ENCODE assay signal across 13 mouse cellular contexts in the genomic region with DNA sequence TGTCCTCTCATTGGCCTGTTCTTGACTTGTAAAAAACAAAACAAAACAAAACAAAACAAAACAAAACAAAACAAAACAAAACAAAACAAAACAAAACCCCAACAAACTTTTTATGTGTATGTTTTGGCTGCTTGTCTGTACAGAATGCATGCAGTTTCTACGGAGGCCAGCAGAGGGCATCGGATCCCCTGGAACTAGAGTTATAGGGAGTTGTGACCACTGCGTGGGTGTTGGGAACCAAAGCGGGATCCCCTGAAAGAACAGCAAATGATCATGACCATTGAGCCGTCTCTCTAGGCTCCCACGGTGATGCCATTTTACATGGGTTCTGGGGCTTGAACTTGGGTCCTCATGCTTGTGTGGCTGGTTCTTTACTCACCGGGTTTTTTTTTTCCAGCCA.
DNase-seq lines count a peak whose midpoint lies in the region; ATAC-seq and TF ChIP-seq lines count a peak whose summit lies in the region.
"Had no signal": no experiment of that assay in that cellular context is flagged by ENCODE, and none has a peak within 500 bp of the region (broad histone marks: within the 10 kb centered on the region; RNA-seq: fewer than 3 reads in every experiment).

No protein-coding gene starts in this region.

- in situ Hi-C loops in Patski (cut with MboI; ENCODE audit: low pct_unique_long_range_greater_than_20kb), result no loop called here

- CTCF ChIA-PET in Patski (lab: Charles Lee), result no interaction called here

- no peak for TF ChIP-seq POLR2A in cerebellum, adult 2 months (IDR thresholded peaks at IDR 0.05; ENCODE audit: borderline replicate concordance, insufficient read depth, low read length)
- TF ChIP-seq POLR2A in liver, adult 2 months (IDR thresholded peaks at IDR 0.05; ENCODE audit: extremely low read depth, insufficient read depth, low read length), result no peak

- POLR2A ChIA-PET in Patski (lab: Charles Lee), result no interaction called here

- no peak for DNase-seq in cerebellum, adult 2 months
- no peak for DNase-seq in cerebellum, postnatal 14 days
- DNase-seq in liver, adult 2 months (ENCODE audit: extremely low read depth, low read depth, low spot score), result no peak
- no peak for DNase-seq in Patski (ENCODE audit: low read depth, low spot score)
- peak; percentile 50 for DNase-seq in testis, postnatal 10 days (ENCODE audit: low spot score)
- DNase-seq in gastrocnemius, postnatal 25 days, result no peak
- DNase-seq in adrenal gland, adult 2 months, result no peak
- DNase-seq: adrenal gland, adult 8-10 months; cerebellum, adult 18-20 months; heart, postnatal 14 days; right cerebral cortex, adult 18-20 months had no signal

- no peak overlapping the region for H3K9ac ChIP-seq in liver, adult 2 months (ENCODE audit: low read depth, low read length)
- no peak overlapping the region for H3K9ac ChIP-seq in liver, embryonic 12.5 days

- H3K4me2 ChIP-seq in liver, embryonic 12.5 days, result no peak overlapping the region

- H3K4me1 ChIP-seq in cerebellum, adult 2 months (ENCODE audit: control insufficient read depth, insufficient read depth, low read length), result no peaks in the 10 kb centered on the region
- no peaks in the 10 kb centered on the region for H3K4me1 ChIP-seq in liver, adult 2 months (ENCODE audit: control insufficient read depth, insufficient read depth, low read length)
- H3K4me1 ChIP-seq in liver, embryonic 12.5 days, result no peaks in the 10 kb centered on the region
- H3K4me1 ChIP-seq: limb, embryonic 10.5 days had no signal

- WGBS in cerebellum, adult 2 months, result 85% methylated on average over 7 of the region's 7 CpGs
- 79% methylated on average over 7 of the region's 7 CpGs for WGBS in liver, adult 2 months
- 65% methylated on average over 7 of the region's 7 CpGs for WGBS in liver, embryonic 12.5 days (ENCODE audit: insufficient replicate concordance)

- H3K4me3 ChIP-seq in cerebellum, adult 2 months (replicated peaks; ENCODE audit: insufficient read depth, low read depth, low read length), result no peak overlapping the region
- H3K4me3 ChIP-seq in liver, adult 2 months (ENCODE audit: insufficient read depth, low read depth, low read length), result no peak overlapping the region
- no peak overlapping the region for H3K4me3 ChIP-seq in liver, embryonic 12.5 days
- H3K4me3 ChIP-seq: limb, embryonic 10.5 days had no signal

- TF ChIP-seq CTCF in cerebellum, adult 2 months (IDR thresholded peaks at IDR 0.05; ENCODE audit: borderline replicate concordance, insufficient read depth, low read depth, low read length), result 0 out of 2 replicates have a peak, but pooled peaks have one; percentile 10
- TF ChIP-seq CTCF in liver, adult 2 months (IDR thresholded peaks at IDR 0.05; ENCODE audit: low read depth, low read length), result peak; percentile 31; the same call in 1 of the 2 replicates
- TF ChIP-seq CTCF in Patski (IDR thresholded peaks at IDR 0.05), result peak; percentile 42

- H3K27me3 ChIP-seq in cerebellum, adult 2 months (ENCODE audit: control insufficient read depth, insufficient read depth, low read length), result no peaks in the 10 kb centered on the region; the same call in 1 of the 2 replicates
- no peaks in the 10 kb centered on the region for H3K27me3 ChIP-seq in liver, adult 2 months (ENCODE audit: control insufficient read depth, insufficient read depth, low read length)
- no peaks in the 10 kb centered on the region for H3K27me3 ChIP-seq in liver, embryonic 12.5 days (replicated peaks)
- no peaks in the 10 kb centered on the region for H3K27me3 ChIP-seq in Patski

- no peak overlapping the region for H3K27ac ChIP-seq in cerebellum, adult 2 months (ENCODE audit: insufficient read depth, low read length)
- no peak overlapping the region for H3K27ac ChIP-seq in liver, adult 2 months (replicated peaks; ENCODE audit: insufficient read depth, low read depth, low read length)
- H3K27ac ChIP-seq in liver, embryonic 12.5 days, result no peak overlapping the region
- H3K27ac ChIP-seq: limb, embryonic 10.5 days had no signal

- H3K9me3 ChIP-seq in liver, embryonic 12.5 days (replicated peaks), result no peaks in the 10 kb centered on the region
- H3K9me3 ChIP-seq: limb, embryonic 10.5 days had no signal

- no peaks in the 10 kb centered on the region for H3K79me2 ChIP-seq in liver, adult 2 months (ENCODE audit: control insufficient read depth, insufficient read depth, low read length)

- ATAC-seq in liver, embryonic 12.5 days, result no peak
- ATAC-seq in Patski, result no peak

- no peaks in the 10 kb centered on the region for H3K36me3 ChIP-seq in liver, adult 2 months (ENCODE audit: control insufficient read depth, insufficient read depth, low read length)
- H3K36me3 ChIP-seq in liver, embryonic 12.5 days, result no peaks in the 10 kb centered on the region
- H3K36me3 ChIP-seq: limb, embryonic 10.5 days had no signal
